Mouse (Mus musculus): ENCODE data around the gene Ccnd3. TPM values are rescaled to one million over a fixed set of nuclear protein-coding genes. Genes with fewer than 3 reads are reported as not detected.

Ccnd3 gene
- polyA plus RNA-seq, 1 experiment from 2014 or later, result 428 TPM

DNA sequence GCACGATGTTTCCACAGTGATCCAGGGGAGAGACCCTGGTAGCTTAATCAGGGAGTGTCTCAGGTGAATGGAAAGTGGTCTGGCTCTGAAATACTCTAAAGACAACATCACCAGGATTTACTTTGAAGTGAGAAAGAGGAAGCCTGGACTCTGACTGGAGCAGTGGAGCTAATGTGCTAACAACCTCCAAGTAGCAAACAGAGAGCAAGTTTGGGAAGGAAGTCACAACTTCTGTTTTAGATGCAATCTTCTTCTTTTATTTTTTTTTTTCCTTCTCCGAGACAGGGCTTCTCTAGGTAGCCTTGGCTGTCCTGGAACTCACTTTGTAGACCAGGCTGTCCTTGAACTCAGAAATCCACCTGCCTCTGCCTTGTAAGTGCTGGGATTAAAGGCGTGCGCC lies 104.3 kb downstream of the Ccnd3 start:
- H3K9ac ChIP-seq (replicated peaks; ENCODE audit: low read depth, low read length), result no peak overlapping the region
- H3K4me3 ChIP-seq (ENCODE audit: low read depth, low read length), result no peak overlapping the region
- peaks cover 18% of the 10 kb centered on the region for H3K4me1 ChIP-seq (ENCODE audit: control insufficient read depth, insufficient read depth, low read length)
- H3K4me2 ChIP-seq (replicated peaks; ENCODE audit: low read depth, low read length), result no peak overlapping the region
- H3K27me3 ChIP-seq (ENCODE audit: control insufficient read depth, insufficient read depth, low read length), result no peaks in the 10 kb centered on the region
- WGBS, result 93% methylated on average over 4 of the region's 4 CpGs
- H3K9me3 ChIP-seq (ENCODE audit: control insufficient read depth, low read depth, low read length), result no peaks in the 10 kb centered on the region
- no peak overlapping the region for H3K27ac ChIP-seq (ENCODE audit: low read length)
- H3K36me3 ChIP-seq (ENCODE audit: control insufficient read depth, insufficient read depth, low read length), result peaks cover 30% of the 10 kb centered on the region
- no peak for ATAC-seq (ENCODE audit: insufficient number of reproducible peaks, insufficient read depth, low FRiP score, low read depth)

GRCm38 (mm10) chr17:47610849-47611660 lies 106.2 kb downstream of the Ccnd3 start, which contains the start of the genes Bysl, Med20 and Gm20517:
Bysl (minus strand) TSS chr17:47611492.
Med20 (plus strand) TSS chr17:47611582.
Gm20517 (plus strand) TSS chr17:47611589.
- H3K4me1 ChIP-seq (ENCODE audit: control insufficient read depth, insufficient read depth, low read length), result peaks cover 18% of the 10 kb centered on the region
- H3K4me3 ChIP-seq (ENCODE audit: low read depth, low read length), result peak within 1 kb of the TSS; percentile 85
- peak within 1 kb of the TSS; percentile 72 for H3K27ac ChIP-seq (ENCODE audit: low read length)
- peaks cover 18% of the 10 kb centered on the region for H3K36me3 ChIP-seq (ENCODE audit: control insufficient read depth, insufficient read depth, low read length)
- under 1% methylated on average over 59 of the region's 59 CpGs for WGBS
- no peaks in the 10 kb centered on the region for H3K9me3 ChIP-seq (ENCODE audit: control insufficient read depth, low read depth, low read length)
- H3K9ac ChIP-seq (replicated peaks; ENCODE audit: low read depth, low read length), result peak within 1 kb of the TSS; percentile 72
- H3K27me3 ChIP-seq (ENCODE audit: control insufficient read depth, insufficient read depth, low read length), result no peaks in the 10 kb centered on the region
- ATAC-seq (ENCODE audit: insufficient number of reproducible peaks, insufficient read depth, low FRiP score, low read depth), result peak; percentile 94
- H3K4me2 ChIP-seq (replicated peaks; ENCODE audit: low read depth, low read length), result peak within 1 kb of the TSS; percentile 92

- under 1% methylated on average over 13 of the region's 13 CpGs for WGBS
- peak overlapping the region; percentile 92 for H3K4me2 ChIP-seq (replicated peaks; ENCODE audit: low read depth, low read length)
- H3K27me3 ChIP-seq (ENCODE audit: control insufficient read depth, insufficient read depth, low read length), result no peaks in the 10 kb centered on the region
- H3K27ac ChIP-seq (ENCODE audit: low read length), result no peak overlapping the region; the same call in 1 of the 2 replicates
- H3K9ac ChIP-seq (replicated peaks; ENCODE audit: low read depth, low read length), result peak overlapping the region; percentile 72
- no peaks in the 10 kb centered on the region for H3K9me3 ChIP-seq (ENCODE audit: control insufficient read depth, low read depth, low read length)
- H3K4me3 ChIP-seq (ENCODE audit: low read depth, low read length), result peak overlapping the region; percentile 85
- no peak for ATAC-seq (ENCODE audit: insufficient number of reproducible peaks, insufficient read depth, low FRiP score, low read depth)
- peaks cover 17% of the 10 kb centered on the region for H3K36me3 ChIP-seq (ENCODE audit: control insufficient read depth, insufficient read depth, low read length)
- H3K4me1 ChIP-seq (ENCODE audit: control insufficient read depth, insufficient read depth, low read length), result peaks cover 18% of the 10 kb centered on the region
Measured at GRCm38 (mm10) chr17:47611661-47611982, 106.8 kb downstream of the Ccnd3 start.

DNA sequence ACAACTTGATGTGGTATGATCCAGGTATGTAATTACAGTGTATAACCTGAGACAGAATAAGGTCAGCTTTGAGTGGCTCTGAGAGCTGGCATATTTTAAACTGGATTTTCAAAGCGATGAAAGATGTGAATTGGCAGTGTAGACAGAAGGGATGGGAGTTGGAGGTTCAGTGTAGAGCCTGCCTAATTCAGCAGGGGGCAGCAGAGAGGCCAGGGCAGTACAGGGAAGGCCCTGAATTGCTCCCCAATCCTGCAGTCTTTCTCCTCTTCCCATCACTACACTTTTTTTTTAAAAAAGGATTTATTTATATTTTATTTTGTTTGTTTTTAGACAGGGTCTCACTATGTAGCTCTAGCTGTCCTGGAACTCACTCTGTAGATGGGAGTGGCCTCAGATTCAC lies 109.2 kb downstream of the Ccnd3 start:
- no peaks in the 10 kb centered on the region for H3K9me3 ChIP-seq (ENCODE audit: control insufficient read depth, low read depth, low read length)
- peaks cover 28% of the 10 kb centered on the region for H3K36me3 ChIP-seq (ENCODE audit: control insufficient read depth, insufficient read depth, low read length)
- no peak overlapping the region for H3K4me2 ChIP-seq (replicated peaks; ENCODE audit: low read depth, low read length)
- no peaks in the 10 kb centered on the region for H3K27me3 ChIP-seq (ENCODE audit: control insufficient read depth, insufficient read depth, low read length)
- peaks cover 18% of the 10 kb centered on the region for H3K4me1 ChIP-seq (ENCODE audit: control insufficient read depth, insufficient read depth, low read length)
- no peak overlapping the region for H3K4me3 ChIP-seq (ENCODE audit: low read depth, low read length)
- ATAC-seq (ENCODE audit: insufficient number of reproducible peaks, insufficient read depth, low FRiP score, low read depth), result no peak
- H3K27ac ChIP-seq (ENCODE audit: low read length), result no peak overlapping the region
- H3K9ac ChIP-seq (replicated peaks; ENCODE audit: low read depth, low read length), result no peak overlapping the region
- 89% methylated on average over 1 of the region's 1 CpGs for WGBS

GRCm38 (mm10) chr17:47616119-47616518 lies 111.3 kb downstream of the Ccnd3 start:
- ATAC-seq (ENCODE audit: insufficient number of reproducible peaks, insufficient read depth, low FRiP score, low read depth), result no peak
- Histone ChIP-seq H3K36me3 (ENCODE audit: control insufficient read depth, insufficient read depth, low read length) (peaks cover 38% of the 10 kb centered on the region), H3K4me3 (ENCODE audit: low read depth, low read length) (no peak overlapping the region), H3K4me1 (ENCODE audit: control insufficient read depth, insufficient read depth, low read length) (peaks cover 8% of the 10 kb centered on the region), H3K27me3 (ENCODE audit: control insufficient read depth, insufficient read depth, low read length) (no peaks in the 10 kb centered on the region), H3K27ac (ENCODE audit: low read length) (no peak overlapping the region), H3K9ac (replicated peaks; ENCODE audit: low read depth, low read length) (no peak overlapping the region), H3K4me2 (replicated peaks; ENCODE audit: low read depth, low read length) (no peak overlapping the region), H3K9me3 (ENCODE audit: control insufficient read depth, low read depth, low read length) (no peaks in the 10 kb centered on the region)
- 91% methylated on average over 8 of the region's 8 CpGs for WGBS

GRCm38 (mm10) chr17:47616652-47617051 lies 111.8 kb downstream of the Ccnd3 start:
- Histone ChIP-seq H3K9me3 (ENCODE audit: control insufficient read depth, low read depth, low read length) (no peaks in the 10 kb centered on the region), H3K4me2 (replicated peaks; ENCODE audit: low read depth, low read length) (no peak overlapping the region), H3K9ac (replicated peaks; ENCODE audit: low read depth, low read length) (no peak overlapping the region), H3K27me3 (ENCODE audit: control insufficient read depth, insufficient read depth, low read length) (no peaks in the 10 kb centered on the region), H3K4me1 (ENCODE audit: control insufficient read depth, insufficient read depth, low read length) (peaks cover 8% of the 10 kb centered on the region), H3K36me3 (ENCODE audit: control insufficient read depth, insufficient read depth, low read length) (peaks cover 38% of the 10 kb centered on the region), H3K4me3 (ENCODE audit: low read depth, low read length) (no peak overlapping the region), H3K27ac (ENCODE audit: low read length) (no peak overlapping the region)
- no peak for ATAC-seq (ENCODE audit: insufficient number of reproducible peaks, insufficient read depth, low FRiP score, low read depth)
- 94% methylated on average over 4 of the region's 4 CpGs for WGBS

DNA sequence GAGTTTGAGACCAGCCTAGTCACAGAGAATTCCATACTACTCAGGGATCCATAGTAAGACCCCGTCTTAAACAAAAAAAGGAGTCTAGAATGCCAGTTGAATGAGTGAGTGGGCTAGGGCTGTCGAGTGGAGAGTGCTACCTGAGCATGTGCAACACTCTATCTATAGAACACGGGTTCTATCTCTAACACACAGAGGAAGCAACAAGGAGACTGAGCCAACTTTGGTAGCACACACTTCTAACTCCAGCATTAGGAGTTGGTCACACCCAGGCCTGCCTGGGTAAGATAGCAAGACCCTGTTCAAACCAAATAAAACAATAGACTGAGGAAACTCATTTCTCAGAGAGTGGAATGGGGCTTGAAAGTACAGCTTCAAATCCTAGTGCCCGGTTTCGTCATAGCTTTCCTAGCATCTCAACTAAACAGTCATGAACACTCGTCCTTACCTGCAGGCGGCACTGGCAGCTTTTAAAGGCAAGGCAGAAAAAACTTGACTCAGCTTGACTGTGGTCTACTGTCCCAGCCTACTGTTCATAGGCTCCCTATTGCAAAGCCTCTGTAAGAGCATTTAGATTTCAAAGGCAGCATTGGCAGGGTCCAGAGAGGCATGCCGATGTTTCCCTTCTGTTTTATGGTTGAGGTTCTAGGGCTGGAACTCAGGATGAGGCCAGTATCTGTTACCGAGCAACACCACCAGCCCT lies 112.9 kb downstream of the Ccnd3 start:
- WGBS, result 91% methylated on average over 9 of the region's 9 CpGs

GRCm38 (mm10) chr17:47618556-47619311 lies 113.9 kb downstream of the Ccnd3 start:
- WGBS, result 85% methylated on average over 13 of the region's 13 CpGs
- Histone ChIP-seq H3K27me3 (ENCODE audit: control insufficient read depth, insufficient read depth, low read length) (no peaks in the 10 kb centered on the region), H3K36me3 (ENCODE audit: control insufficient read depth, insufficient read depth, low read length) (peaks cover 53% of the 10 kb centered on the region), H3K4me1 (ENCODE audit: control insufficient read depth, insufficient read depth, low read length) (no peaks in the 10 kb centered on the region), H3K4me3 (ENCODE audit: low read depth, low read length) (no peak overlapping the region), H3K27ac (ENCODE audit: low read length) (no peak overlapping the region), H3K4me2 (replicated peaks; ENCODE audit: low read depth, low read length) (no peak overlapping the region), H3K9ac (replicated peaks; ENCODE audit: low read depth, low read length) (no peak overlapping the region), H3K9me3 (ENCODE audit: control insufficient read depth, low read depth, low read length) (no peaks in the 10 kb centered on the region)
- no peak for ATAC-seq (ENCODE audit: insufficient number of reproducible peaks, insufficient read depth, low FRiP score, low read depth)

More for the DNA sequence above, 112.9 kb downstream of the Ccnd3 start:
- Histone ChIP-seq H3K27ac (ENCODE audit: low read length) (no peak overlapping the region), H3K4me3 (ENCODE audit: low read depth, low read length) (no peak overlapping the region), H3K4me1 (ENCODE audit: control insufficient read depth, insufficient read depth, low read length) (no peaks in the 10 kb centered on the region; the same call in 1 of the 2 replicates), H3K27me3 (ENCODE audit: control insufficient read depth, insufficient read depth, low read length) (no peaks in the 10 kb centered on the region), H3K9me3 (ENCODE audit: control insufficient read depth, low read depth, low read length) (no peaks in the 10 kb centered on the region), H3K36me3 (ENCODE audit: control insufficient read depth, insufficient read depth, low read length) (peaks cover 46% of the 10 kb centered on the region), H3K4me2 (replicated peaks; ENCODE audit: low read depth, low read length) (no peak overlapping the region), H3K9ac (replicated peaks; ENCODE audit: low read depth, low read length) (no peak overlapping the region)
- no peak for ATAC-seq (ENCODE audit: insufficient number of reproducible peaks, insufficient read depth, low FRiP score, low read depth)

Measured in stomach, embryonic 14.5 days (tissue).